Mouse (Mus musculus) right cerebral cortex, adult 18-20 months (tissue): Measurements from ENCODE around the gene Sept8.
A peak's percentile ranks its signal among the peaks of the same experiment; 100 is the strongest.

ENCODE experiments used
- DNase-seq: peaks from one replicate; pipeline ENCODE4 v3.0.0; 2022; ENCODE audit warnings: mixed read lengths

The Sept8 gene

GRCm38 (mm10) chr11:53496946-53497345 is 22.1 kb upstream of the Sept8 start:
- peak; percentile 82 for DNase-seq

- DNase-seq: no peak
Measured at GRCm38 (mm10) chr11:53500569-53500968, 18.5 kb upstream of the Sept8 start.

GRCm38 (mm10) chr11:53502039-53502765 is 16.9 kb upstream of the Sept8 start:
- peak; percentile 69 for DNase-seq

- DNase-seq: no peak
Measured at GRCm38 (mm10) chr11:53503738-53504137, 15.3 kb upstream of the Sept8 start.

- no peak for DNase-seq
Measured at GRCm38 (mm10) chr11:53504376-53504775, 14.7 kb upstream of the Sept8 start.

GRCm38 (mm10) chr11:53505026-53505663 is 13.9 kb upstream of the Sept8 start:
- DNase-seq: no peak

- DNase-seq: no peak
Measured at GRCm38 (mm10) chr11:53507098-53507805, 11.8 kb upstream of the Sept8 start.

- no peak for DNase-seq
Measured at GRCm38 (mm10) chr11:53508152-53508551, 10.9 kb upstream of the Sept8 start.

- DNase-seq: no peak
Measured at GRCm38 (mm10) chr11:53508591-53508990, 10.5 kb upstream of the Sept8 start.

- DNase-seq: no peak
Measured at GRCm38 (mm10) chr11:53510351-53510750, 8.7 kb upstream of the Sept8 start.

- no peak for DNase-seq
Measured at GRCm38 (mm10) chr11:53516775-53517627, 2.1 kb upstream of the Sept8 start.

GRCm38 (mm10) chr11:53518759-53519158 is 298 bp upstream of the Sept8 start:
- no peak for DNase-seq

- peak; percentile 86 for DNase-seq
Measured at GRCm38 (mm10) chr11:53520122-53520978, 1.3 kb downstream of the Sept8 start.

- DNase-seq: no peak
Measured at GRCm38 (mm10) chr11:53521120-53521820, 2.2 kb downstream of the Sept8 start.

- DNase-seq: no peak
Measured at GRCm38 (mm10) chr11:53521821-53522131, 2.7 kb downstream of the Sept8 start.

GRCm38 (mm10) chr11:53522362-53522761 is 3.3 kb downstream of the Sept8 start:
- DNase-seq: no peak

GRCm38 (mm10) chr11:53522930-53523329 is 3.9 kb downstream of the Sept8 start:
- peak; percentile 84 for DNase-seq

- no peak for DNase-seq
Measured at GRCm38 (mm10) chr11:53523545-53524405, 4.7 kb downstream of the Sept8 start.

GRCm38 (mm10) chr11:53524905-53525304 is 5.8 kb downstream of the Sept8 start:
- DNase-seq: no peak

GRCm38 (mm10) chr11:53525461-53525860 is 6.4 kb downstream of the Sept8 start:
- no peak for DNase-seq
